Mouse (Mus musculus) embryonic facial prominence, embryonic 15.5 days (tissue): ENCODE measurements around the gene Epha8. TPM values are rescaled to one million over a fixed set of nuclear protein-coding genes. Genes with fewer than 3 reads are reported as not detected.
A peak's percentile ranks its signal among the peaks of the same experiment; 100 is the strongest.

Experiments used
- ATAC-seq: fragments of 200-750 bp; cut with Nextera tagmentation; 2 replicates; pipeline ENCODE4 v1.8.0; 2017; ENCODE audit warnings: low read depth, moderate TSS enrichment; ENCODE audit not compliant: insufficient number of reproducible peaks, low FRiP score, low TSS enrichment
- H3K27ac ChIP-seq: fragments of 300-500 bp; sonication (generic); replicated peaks from 2 replicates; pipeline ENCODE4 v1.5.1; 2015; ENCODE audit warnings: mild to moderate bottlenecking, inconsistent platforms
- H3K27me3 ChIP-seq: fragments of 300-500 bp; sonication (generic); 2 replicates; pipeline ENCODE4 v1.6.1; 2015; ENCODE audit warnings: inconsistent platforms
- H3K36me3 ChIP-seq: fragments of 300-500 bp; sonication (generic); 2 replicates; pipeline ENCODE4 v1.6.1; 2015; ENCODE audit warnings: mild to moderate bottlenecking, inconsistent platforms
- H3K4me1 ChIP-seq: fragments of 300-500 bp; sonication (generic); 2 replicates; pipeline ENCODE4 v1.6.1; 2015; ENCODE audit warnings: inconsistent platforms
- H3K4me2 ChIP-seq: fragments of 300-500 bp; sonication (generic); replicated peaks from 2 replicates; pipeline ENCODE4 v1.6.1; 2015; ENCODE audit warnings: mild to moderate bottlenecking, inconsistent platforms
- H3K4me3 ChIP-seq: fragments of 300-500 bp; sonication (generic); replicated peaks from 2 replicates; pipeline ENCODE4 v1.5.1; 2015; ENCODE audit warnings: mild to moderate bottlenecking, inconsistent platforms
- H3K9ac ChIP-seq: fragments of 300-500 bp; sonication (generic); 2 replicates; pipeline ENCODE4 v1.6.1; 2015; ENCODE audit warnings: inconsistent platforms
- H3K9me3 ChIP-seq: fragments of 300-500 bp; sonication (generic); replicated peaks from 2 replicates; pipeline ENCODE4 v1.6.1; 2016; ENCODE audit warnings: inconsistent platforms
- WGBS: fragments of 180-500 bp; shearing (Covaris S2); methylation state at CpG from one replicate; pipeline ENCODE4 v1.1.7; 2015; 5-methylcytosine and 5-hydroxymethylcytosine counted together
- polyA plus RNA-seq: library from polyadenylated mRNA; unstranded; fragments of >200 nt; fragmentation: Nextera tagmentation; extraction: Ambion mirVana; gene quantifications from 2 replicates; pipeline ENCODE4 v1.2.1, GENCODE M21; 2015

Epha8 gene
- polyA plus RNA-seq, 1 experiment from 2014 or later, result 2.0 TPM

DNA sequence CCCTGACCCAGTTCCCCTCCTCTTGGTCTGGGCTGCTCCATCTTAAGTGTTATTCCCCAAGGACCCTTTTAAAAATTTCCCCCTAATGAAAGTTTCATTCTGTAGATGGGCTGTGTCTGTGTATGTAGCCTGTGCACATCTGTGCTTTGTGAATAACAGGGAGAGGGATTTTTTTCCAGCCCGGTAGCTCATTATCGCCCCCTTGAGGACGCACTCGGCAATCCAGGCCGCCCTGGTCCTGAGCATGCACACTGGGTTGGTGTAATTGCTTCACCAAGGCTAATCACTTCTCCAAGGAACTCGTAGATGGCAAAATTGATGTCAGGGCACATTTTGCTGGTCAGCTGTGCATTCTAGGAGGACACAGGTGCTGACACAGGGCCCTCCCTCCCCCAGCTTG lies 14.3 kb upstream of the Epha8 start:
- no peak overlapping the region for H3K4me3 ChIP-seq
- no peak for ATAC-seq
- no peaks in the 10 kb centered on the region for H3K36me3 ChIP-seq
- H3K9ac ChIP-seq, result no peak overlapping the region
- H3K9me3 ChIP-seq, result no peaks in the 10 kb centered on the region
- H3K4me1 ChIP-seq, result 0 out of 2 replicates have a peak, but pooled peaks cover 10% of the 10 kb centered on the region
- 10% methylated on average over 6 of the region's 6 CpGs for WGBS
- peaks cover 57% of the 10 kb centered on the region for H3K27me3 ChIP-seq
- H3K4me2 ChIP-seq, result no peak overlapping the region
- H3K27ac ChIP-seq, result no peak overlapping the region

DNA sequence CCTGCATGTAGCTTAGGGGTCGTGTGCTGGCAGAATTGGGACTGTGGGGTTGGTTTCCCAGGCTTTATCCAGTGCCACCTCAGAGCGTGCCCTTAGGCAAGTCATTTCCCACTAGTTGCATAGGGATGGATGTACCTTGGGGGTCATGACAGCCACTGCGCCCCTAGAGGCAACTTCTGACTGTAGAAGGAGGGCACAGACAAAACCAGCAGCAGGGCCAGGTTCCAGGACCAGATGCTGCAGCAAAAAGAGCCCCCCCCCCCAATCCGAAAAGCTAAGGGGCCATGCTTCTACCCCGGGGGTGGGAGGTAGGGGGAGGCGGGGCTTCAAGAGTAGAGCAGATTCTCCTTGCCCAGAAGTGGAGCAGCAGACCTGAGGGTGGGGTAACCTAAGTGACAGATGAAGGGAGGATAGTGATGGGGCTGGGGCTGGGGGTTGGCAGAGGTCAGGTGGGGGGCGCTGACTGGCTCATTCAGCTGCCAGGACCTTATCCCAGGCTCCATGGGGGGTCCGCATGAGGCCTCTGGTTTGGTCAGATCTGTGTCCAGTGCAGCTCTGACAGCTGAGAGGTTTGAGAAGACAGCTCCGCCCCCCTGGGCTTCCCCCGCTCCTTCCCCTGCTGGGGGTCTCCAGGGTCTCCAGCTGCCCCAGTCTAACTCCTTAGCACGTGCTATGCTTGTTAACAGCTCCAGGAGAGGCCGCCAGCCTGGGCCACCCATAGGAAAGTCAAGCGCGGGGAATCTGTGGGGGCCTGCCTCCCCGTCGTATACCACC lies 13.1 kb upstream of the Epha8 start:
- 36% methylated on average over 16 of the region's 16 CpGs for WGBS

DNA sequence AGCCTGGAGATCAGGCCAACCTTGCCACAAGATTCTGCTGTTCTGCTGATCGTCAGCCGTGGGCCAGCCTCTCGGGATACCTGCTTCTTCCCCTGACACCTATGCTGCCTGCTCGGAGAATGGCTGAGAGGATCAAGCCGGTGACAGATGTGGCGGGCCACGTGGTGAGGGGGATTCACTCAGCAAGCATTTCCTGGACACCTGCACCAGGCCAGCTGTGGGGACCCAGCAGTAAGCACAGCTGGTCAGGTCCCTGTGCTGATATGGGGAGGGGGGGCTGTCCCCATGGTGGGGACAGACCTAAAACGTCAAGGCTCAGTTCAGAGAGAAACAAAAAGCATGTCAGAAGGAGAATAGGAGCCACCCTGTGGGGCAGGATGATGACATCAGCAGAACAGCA lies 12.5 kb upstream of the Epha8 start:
- no peak overlapping the region for H3K4me2 ChIP-seq
- H3K27me3 ChIP-seq, result peaks cover 69% of the 10 kb centered on the region
- no peaks in the 10 kb centered on the region for H3K36me3 ChIP-seq
- no peak overlapping the region for H3K27ac ChIP-seq
- no peak overlapping the region for H3K9ac ChIP-seq
- ATAC-seq, result no peak
- H3K4me1 ChIP-seq, result peaks cover 22% of the 10 kb centered on the region; the same call in 1 of the 2 replicates
- H3K4me3 ChIP-seq, result no peak overlapping the region
- 49% methylated on average over 8 of the region's 8 CpGs for WGBS
- H3K9me3 ChIP-seq, result no peaks in the 10 kb centered on the region

More for the DNA sequence above, 13.1 kb upstream of the Epha8 start:
- H3K27me3 ChIP-seq, result peaks cover 65% of the 10 kb centered on the region
- H3K27ac ChIP-seq, result no peak overlapping the region
- H3K4me1 ChIP-seq, result peaks cover 19% of the 10 kb centered on the region; the same call in 1 of the 2 replicates
- H3K9ac ChIP-seq, result no peak overlapping the region
- H3K36me3 ChIP-seq, result no peaks in the 10 kb centered on the region
- H3K9me3 ChIP-seq, result no peaks in the 10 kb centered on the region
- ATAC-seq, result no peak
- H3K4me2 ChIP-seq, result no peak overlapping the region
- H3K4me3 ChIP-seq, result no peak overlapping the region

DNA sequence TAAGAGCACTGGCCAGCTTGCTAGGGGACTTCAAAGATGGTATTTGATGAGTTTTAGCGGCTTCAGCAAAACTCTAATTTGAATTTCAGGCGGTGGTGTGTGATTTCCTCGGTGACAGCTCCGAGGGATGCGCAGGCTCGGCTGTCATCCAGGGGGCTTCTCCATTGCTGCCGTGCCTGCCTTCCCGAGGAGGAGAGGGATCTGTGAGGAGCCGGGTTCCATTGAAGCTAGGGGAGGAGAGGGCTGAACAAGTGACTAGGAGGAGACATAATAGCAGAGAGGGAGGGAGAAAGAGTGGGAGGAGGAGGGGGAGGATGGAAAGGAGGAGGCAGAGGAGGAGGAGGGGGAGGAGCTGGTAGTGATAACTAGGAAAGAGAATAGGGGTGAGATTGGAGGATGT lies 10.9 kb upstream of the Epha8 start:
- no peak for ATAC-seq
- 32% methylated on average over 9 of the region's 9 CpGs for WGBS
- Histone ChIP-seq H3K27ac (no peak overlapping the region), H3K9ac (no peak overlapping the region), H3K9me3 (no peaks in the 10 kb centered on the region), H3K4me1 (peaks cover 26% of the 10 kb centered on the region; the same call in 1 of the 2 replicates), H3K4me3 (no peak overlapping the region), H3K36me3 (no peaks in the 10 kb centered on the region), H3K27me3 (peaks cover 79% of the 10 kb centered on the region), H3K4me2 (no peak overlapping the region)

- ATAC-seq, result no peak
- Histone ChIP-seq H3K4me3 (no peak overlapping the region), H3K4me1 (peaks cover 31% of the 10 kb centered on the region; the same call in 1 of the 2 replicates), H3K27ac (no peak overlapping the region), H3K9me3 (no peaks in the 10 kb centered on the region), H3K27me3 (peaks cover 78% of the 10 kb centered on the region), H3K4me2 (no peak overlapping the region), H3K9ac (no peak overlapping the region), H3K36me3 (no peaks in the 10 kb centered on the region)
- 41% methylated on average over 16 of the region's 16 CpGs for WGBS
Measured at GRCm38 (mm10) chr4:136966493-136967390, 10.1 kb upstream of the Epha8 start.

- no peaks in the 10 kb centered on the region for H3K9me3 ChIP-seq
- no peak overlapping the region for H3K27ac ChIP-seq
- ATAC-seq, result peak; percentile 31; the same call in 1 of the 2 replicates
- H3K27me3 ChIP-seq, result peaks cover 73% of the 10 kb centered on the region
- 10% methylated on average over 15 of the region's 15 CpGs for WGBS
- H3K4me2 ChIP-seq, result no peak overlapping the region
- peaks cover 31% of the 10 kb centered on the region; the same call in 1 of the 2 replicates for H3K4me1 ChIP-seq
- H3K9ac ChIP-seq, result no peak overlapping the region
- H3K36me3 ChIP-seq, result no peaks in the 10 kb centered on the region
- H3K4me3 ChIP-seq, result no peak overlapping the region
Measured at GRCm38 (mm10) chr4:136964990-136965421, 8.4 kb upstream of the Epha8 start.

- no peaks in the 10 kb centered on the region for H3K36me3 ChIP-seq
- no peaks in the 10 kb centered on the region for H3K9me3 ChIP-seq
- no peak overlapping the region for H3K4me3 ChIP-seq
- no peak for ATAC-seq
- H3K4me1 ChIP-seq, result peaks cover 31% of the 10 kb centered on the region; the same call in 1 of the 2 replicates
- H3K27me3 ChIP-seq, result peaks cover 70% of the 10 kb centered on the region
- H3K27ac ChIP-seq, result no peak overlapping the region
- WGBS, result 51% methylated on average over 4 of the region's 4 CpGs
- H3K4me2 ChIP-seq, result no peak overlapping the region
- no peak overlapping the region for H3K9ac ChIP-seq
Measured at GRCm38 (mm10) chr4:136962447-136962846, 5.8 kb upstream of the Epha8 start.

- peaks cover 34% of the 10 kb centered on the region for H3K4me1 ChIP-seq
- no peak overlapping the region for H3K9ac ChIP-seq
- peaks cover 70% of the 10 kb centered on the region for H3K27me3 ChIP-seq
- no peak overlapping the region for H3K4me3 ChIP-seq
- H3K4me2 ChIP-seq, result no peak overlapping the region
- WGBS, result 37% methylated on average over 4 of the region's 4 CpGs
- H3K9me3 ChIP-seq, result no peaks in the 10 kb centered on the region
- no peaks in the 10 kb centered on the region for H3K36me3 ChIP-seq
- H3K27ac ChIP-seq, result no peak overlapping the region
- ATAC-seq, result no peak
Measured at GRCm38 (mm10) chr4:136961642-136962285, 5.1 kb upstream of the Epha8 start.

DNA sequence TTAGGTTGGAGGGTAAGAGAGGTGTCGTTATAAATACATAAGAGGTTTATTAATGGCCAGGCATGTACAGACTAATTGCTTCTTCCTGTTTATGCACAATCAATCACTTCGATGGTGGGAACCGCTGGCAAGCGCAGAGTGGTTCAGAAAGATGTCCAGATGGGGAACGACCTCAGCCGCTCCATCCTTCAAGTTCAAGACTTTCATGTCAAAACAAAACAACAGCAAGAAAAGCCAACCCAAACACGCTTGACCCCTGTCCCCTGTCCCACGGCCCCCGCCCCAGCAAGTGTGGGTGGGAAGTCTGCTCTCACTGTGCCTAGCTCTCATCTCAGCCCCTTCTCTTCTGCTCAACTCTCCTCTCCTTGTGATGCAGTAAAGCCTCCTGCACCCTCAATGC lies 4.0 kb upstream of the Epha8 start:
- peaks cover 34% of the 10 kb centered on the region for H3K4me1 ChIP-seq
- no peaks in the 10 kb centered on the region for H3K9me3 ChIP-seq
- WGBS, result 69% methylated on average over 9 of the region's 9 CpGs
- peaks cover 73% of the 10 kb centered on the region for H3K27me3 ChIP-seq
- no peaks in the 10 kb centered on the region for H3K36me3 ChIP-seq
- H3K27ac ChIP-seq, result no peak overlapping the region
- ATAC-seq, result no peak
- H3K9ac ChIP-seq, result no peak overlapping the region
- H3K4me3 ChIP-seq, result no peak overlapping the region
- H3K4me2 ChIP-seq, result no peak overlapping the region

DNA sequence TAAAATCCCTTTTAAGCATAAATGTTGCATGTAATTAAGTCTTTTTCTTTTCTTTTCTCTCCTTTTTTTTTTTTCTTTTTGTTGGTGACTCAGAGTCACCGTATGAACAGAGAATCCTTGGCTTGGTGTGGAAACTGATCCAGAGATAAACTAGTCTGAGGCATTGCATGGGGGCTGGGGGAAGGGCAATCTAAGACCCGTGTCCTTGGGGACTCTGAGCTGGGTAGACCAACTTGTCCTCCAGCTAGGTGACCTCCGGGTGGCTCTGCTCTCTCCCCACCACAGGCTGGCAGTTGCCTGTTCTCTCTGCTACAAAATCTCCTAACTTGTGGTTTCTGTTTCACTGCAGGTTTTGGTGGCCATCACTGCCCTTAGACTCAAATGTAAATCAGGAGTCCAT lies 3.5 kb upstream of the Epha8 start:
- 43% methylated on average over 3 of the region's 3 CpGs for WGBS
- H3K9me3 ChIP-seq, result no peaks in the 10 kb centered on the region
- H3K4me2 ChIP-seq, result no peak overlapping the region
- no peak overlapping the region for H3K27ac ChIP-seq
- no peak for ATAC-seq
- H3K36me3 ChIP-seq, result no peaks in the 10 kb centered on the region
- H3K4me3 ChIP-seq, result no peak overlapping the region
- H3K9ac ChIP-seq, result no peak overlapping the region
- peaks cover 75% of the 10 kb centered on the region for H3K27me3 ChIP-seq
- peaks cover 29% of the 10 kb centered on the region for H3K4me1 ChIP-seq

- Histone ChIP-seq H3K36me3 (no peaks in the 10 kb centered on the region), H3K9ac (no peak overlapping the region), H3K27me3 (peaks cover 80% of the 10 kb centered on the region), H3K9me3 (no peaks in the 10 kb centered on the region), H3K4me3 (no peak overlapping the region), H3K4me2 (no peak overlapping the region), H3K4me1 (peaks cover 13% of the 10 kb centered on the region), H3K27ac (no peak overlapping the region)
- 52% methylated on average over 6 of the region's 6 CpGs for WGBS
- ATAC-seq, result no peak
Measured at GRCm38 (mm10) chr4:136954562-136954961, 2.1 kb downstream of the Epha8 start.
